Mouse (Mus musculus): ENCODE results near the gene Rap1gap. TPM values are rescaled to one million over a fixed set of nuclear protein-coding genes. Genes with fewer than 3 reads are reported as not detected.

Gene Rap1gap
- polyA plus RNA-seq, 2 experiments = 1.7 to 2.7 TPM

DNA sequence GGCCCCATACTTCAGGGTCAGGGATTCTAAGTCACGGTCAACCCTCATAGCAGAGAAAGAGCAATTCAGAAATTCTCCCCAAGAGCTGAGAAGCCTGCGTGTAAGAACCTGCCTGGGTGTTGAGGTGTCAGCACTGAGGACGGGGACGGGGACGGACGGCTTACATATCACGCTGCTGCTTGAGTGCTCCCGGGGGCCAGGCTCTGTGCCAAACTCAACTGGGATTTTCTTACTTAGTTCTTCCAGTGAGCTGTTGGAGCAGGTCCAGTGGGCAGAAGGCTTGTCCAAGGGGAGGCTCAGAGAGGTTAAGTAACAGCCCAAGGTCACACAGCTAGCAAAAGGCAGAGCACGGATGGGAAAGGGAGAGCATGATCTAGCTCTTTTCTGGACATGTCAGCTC is 87.2 kb downstream of the Rap1gap start:
- TF ChIP-seq CTCF (IDR thresholded peaks at IDR 0.05; ENCODE audit: low read depth) (no peak), EP300 (IDR thresholded peaks at IDR 0.05; ENCODE audit: low read depth) (no peak)
- Histone ChIP-seq H3K27me3 (ENCODE audit: control insufficient read depth, insufficient read depth, low read length) (peaks cover 3% of the 10 kb centered on the region; the same call in 1 of the 2 replicates), H3K9me3 (ENCODE audit: control insufficient read depth, low read length) (no peaks in the 10 kb centered on the region), H3K36me3 (replicated peaks; ENCODE audit: control insufficient read depth, insufficient read depth, low read depth) (no peaks in the 10 kb centered on the region), H3K9ac (replicated peaks) (peak overlapping the region; percentile 90), H3K27ac (peak overlapping the region; percentile 100), H3K4me3 (ENCODE audit: insufficient read depth in 1 of 2, low read depth in 2 of 2, low read length in 2 of 2) (peak overlapping the region; percentile 51 to 55), H3K4me1 (replicated peaks; ENCODE audit: control insufficient read depth in 2 of 2, insufficient read depth in 2 of 2, low read length in 1 of 2) (peaks cover 39% of the 10 kb centered on the region in 2 experiments), H3K4me2 (ENCODE audit: low read depth) (peak overlapping the region; percentile 76)
- DNase-seq (ENCODE audit: low read depth in 3 of 3, low spot score in 3 of 3) = peak in 2 of 3 experiments; percentile 26 to 49
- 34% methylated on average over 9 of the region's 9 CpGs for WGBS (ENCODE audit: insufficient replicate concordance)
- peak; percentile 64 for ATAC-seq (ENCODE audit: insufficient read depth)

DNA sequence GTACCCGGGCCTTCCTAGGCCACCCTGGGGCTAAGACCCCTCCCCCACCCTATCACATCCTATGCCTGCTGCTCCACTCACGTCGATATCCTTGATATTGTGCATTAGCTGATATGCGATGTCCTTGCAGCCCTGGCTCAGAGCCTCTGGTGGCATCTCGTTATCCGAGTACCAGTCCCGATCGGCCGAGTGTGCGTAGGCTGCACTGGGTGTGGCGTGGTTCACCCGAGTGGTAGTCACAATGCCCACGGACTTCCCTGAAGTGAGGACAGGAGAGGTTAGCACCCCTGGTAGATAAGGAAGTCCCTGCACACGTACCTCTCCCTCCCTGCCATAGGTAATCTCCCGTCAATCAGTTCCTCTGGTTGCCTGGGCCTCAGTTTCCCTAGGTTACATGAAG is 87.9 kb downstream of the Rap1gap start:
- ATAC-seq (ENCODE audit: insufficient read depth) = peak; percentile 32
- TF ChIP-seq CTCF (IDR thresholded peaks at IDR 0.05; ENCODE audit: low read depth) (no peak), EP300 (IDR thresholded peaks at IDR 0.05; ENCODE audit: low read depth) (no peak)
- H3K9ac ChIP-seq (replicated peaks) = peak overlapping the region; percentile 90
- no peaks in the 10 kb centered on the region for H3K36me3 ChIP-seq (replicated peaks; ENCODE audit: control insufficient read depth, insufficient read depth, low read depth)
- peaks cover 39% of the 10 kb centered on the region in 2 experiments for H3K4me1 ChIP-seq (replicated peaks; ENCODE audit: control insufficient read depth in 2 of 2, insufficient read depth in 2 of 2, low read length in 1 of 2)
- peak overlapping the region; percentile 100 for H3K27ac ChIP-seq
- peaks cover 3% of the 10 kb centered on the region; the same call in 1 of the 2 replicates for H3K27me3 ChIP-seq (ENCODE audit: control insufficient read depth, insufficient read depth, low read length)
- no peaks in the 10 kb centered on the region for H3K9me3 ChIP-seq (ENCODE audit: control insufficient read depth, low read length)
- H3K4me3 ChIP-seq (ENCODE audit: insufficient read depth in 1 of 2, low read depth in 2 of 2, low read length in 2 of 2) = peak overlapping the region; percentile 51 to 55
- peak overlapping the region; percentile 76 for H3K4me2 ChIP-seq (ENCODE audit: low read depth)
- 37% methylated on average over 15 of the region's 15 CpGs for WGBS (ENCODE audit: insufficient replicate concordance)
- DNase-seq (ENCODE audit: low read depth in 3 of 3, low spot score in 3 of 3) = peak; percentile 45 to 68 (median 52)

DNA sequence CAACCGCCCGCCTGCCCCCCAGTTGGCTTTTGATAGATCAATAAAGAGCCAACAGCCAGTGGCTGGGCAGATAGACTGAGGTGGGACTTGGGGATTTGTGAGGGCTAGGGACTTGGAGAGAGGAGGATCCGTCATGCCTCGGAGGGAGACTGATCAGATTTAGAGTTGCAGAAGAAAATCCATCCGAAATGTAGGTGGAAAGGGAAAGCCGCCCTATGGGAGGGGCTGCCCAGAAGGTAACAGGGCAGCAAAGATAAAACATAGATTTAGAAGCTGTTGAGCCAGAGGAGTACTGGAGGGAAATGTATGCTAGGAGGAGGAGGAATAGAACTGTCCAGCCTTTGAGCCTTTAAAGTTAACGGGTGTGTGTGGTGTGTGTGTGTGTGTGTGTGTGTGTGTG is 88.7 kb downstream of the Rap1gap start:
- WGBS (ENCODE audit: insufficient replicate concordance) = 38% methylated on average over 7 of the region's 7 CpGs
- ATAC-seq (ENCODE audit: insufficient read depth) = no peak
- Histone ChIP-seq H3K27me3 (ENCODE audit: control insufficient read depth, insufficient read depth, low read length) (peaks cover 3% of the 10 kb centered on the region; the same call in 1 of the 2 replicates), H3K9me3 (ENCODE audit: control insufficient read depth, low read length) (no peaks in the 10 kb centered on the region), H3K4me2 (ENCODE audit: low read depth) (peak overlapping the region; percentile 76), H3K27ac (peak overlapping the region; percentile 100), H3K9ac (replicated peaks) (peak overlapping the region; percentile 90), H3K4me3 (ENCODE audit: insufficient read depth in 1 of 2, low read depth in 2 of 2, low read length in 2 of 2) (no peak overlapping the region; a peak in 1 of 4 replicates), H3K4me1 (replicated peaks; ENCODE audit: control insufficient read depth in 2 of 2, insufficient read depth in 2 of 2, low read length in 1 of 2) (peaks cover 39% of the 10 kb centered on the region in 2 experiments), H3K36me3 (replicated peaks; ENCODE audit: control insufficient read depth, insufficient read depth, low read depth) (no peaks in the 10 kb centered on the region)
- peak; percentile 38 to 48 (median 44) for DNase-seq (ENCODE audit: low read depth in 3 of 3, low spot score in 3 of 3)
- TF ChIP-seq EP300 (IDR thresholded peaks at IDR 0.05; ENCODE audit: low read depth) = peak; percentile 25; the same call in 1 of the 2 replicates
- TF ChIP-seq CTCF (IDR thresholded peaks at IDR 0.05; ENCODE audit: low read depth) = no peak

DNA sequence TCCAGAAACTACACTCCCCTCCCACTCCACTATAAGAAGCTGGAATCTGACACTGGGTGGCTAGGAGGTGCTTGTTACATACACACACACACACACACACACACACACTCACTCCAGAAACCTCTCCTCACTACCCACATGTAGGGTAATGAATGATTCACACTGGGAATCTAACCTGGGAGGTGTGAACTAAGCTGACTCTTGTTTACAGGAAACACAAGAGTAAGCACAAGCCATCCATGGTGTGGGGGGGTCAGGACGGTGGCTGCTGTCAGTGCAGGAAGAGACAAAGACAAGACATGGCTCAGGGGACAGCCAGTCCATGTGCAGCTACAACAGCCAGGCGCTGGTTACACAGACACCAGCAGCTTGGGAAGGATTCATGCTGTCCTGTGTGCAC is 89.9 kb downstream of the Rap1gap start:
- Histone ChIP-seq H3K4me3 (ENCODE audit: insufficient read depth in 1 of 2, low read depth in 2 of 2, low read length in 2 of 2) (no peak overlapping the region), H3K4me2 (ENCODE audit: low read depth) (no peak overlapping the region), H3K36me3 (replicated peaks; ENCODE audit: control insufficient read depth, insufficient read depth, low read depth) (no peaks in the 10 kb centered on the region), H3K9me3 (ENCODE audit: control insufficient read depth, low read length) (no peaks in the 10 kb centered on the region), H3K9ac (replicated peaks) (peak overlapping the region; percentile 18; the same call in 1 of the 2 replicates), H3K4me1 (replicated peaks; ENCODE audit: control insufficient read depth in 2 of 2, insufficient read depth in 2 of 2, low read length in 1 of 2) (peaks cover 38 to 39% of the 10 kb centered on the region in 2 experiments), H3K27me3 (ENCODE audit: control insufficient read depth, insufficient read depth, low read length) (no peaks in the 10 kb centered on the region; the same call in 1 of the 2 replicates), H3K27ac (no peak overlapping the region)
- WGBS (ENCODE audit: insufficient replicate concordance) = 66% methylated on average over 2 of the region's 2 CpGs
- ATAC-seq (ENCODE audit: insufficient read depth) = no peak
- TF ChIP-seq CTCF (IDR thresholded peaks at IDR 0.05; ENCODE audit: low read depth) (no peak), EP300 (IDR thresholded peaks at IDR 0.05; ENCODE audit: low read depth) (no peak)
- no peak for DNase-seq (ENCODE audit: low read depth in 3 of 3, low spot score in 3 of 3)

DNA sequence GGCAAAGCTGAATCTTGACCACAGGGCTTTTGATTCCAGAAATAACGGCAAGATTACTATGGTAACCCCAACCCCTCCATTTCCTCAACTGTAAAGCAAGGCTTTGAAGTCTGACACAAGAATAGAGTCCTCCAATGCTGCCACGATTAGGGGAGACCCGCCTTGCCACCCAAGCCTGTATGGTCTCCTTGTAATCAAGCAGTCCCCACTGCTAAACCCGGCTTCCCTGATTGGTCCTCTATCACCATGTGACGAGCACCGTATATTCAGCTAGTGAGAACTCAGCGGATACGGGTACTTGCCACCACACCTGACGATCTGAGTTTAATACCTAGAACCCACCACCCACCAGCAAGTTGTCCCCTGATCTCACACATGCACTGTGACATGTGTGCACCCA is 98.4 kb downstream of the Rap1gap start:
- DNase-seq (ENCODE audit: low read depth in 3 of 3, low spot score in 3 of 3) = no peak
- 0 out of 4 replicates have a peak, but pooled peaks cover 0 to 6% of the 10 kb centered on the region in 2 experiments for H3K4me1 ChIP-seq (replicated peaks; ENCODE audit: control insufficient read depth in 2 of 2, insufficient read depth in 2 of 2, low read length in 1 of 2)
- 68% methylated on average over 9 of the region's 9 CpGs for WGBS (ENCODE audit: insufficient replicate concordance)
- H3K27ac ChIP-seq = no peak overlapping the region
- H3K4me2 ChIP-seq (ENCODE audit: low read depth) = no peak overlapping the region
- ATAC-seq (ENCODE audit: insufficient read depth) = no peak
- TF ChIP-seq CTCF (IDR thresholded peaks at IDR 0.05; ENCODE audit: low read depth) = no peak
- no peak for TF ChIP-seq EP300 (IDR thresholded peaks at IDR 0.05; ENCODE audit: low read depth)
- H3K9me3 ChIP-seq (ENCODE audit: control insufficient read depth, low read length) = no peaks in the 10 kb centered on the region
- no peaks in the 10 kb centered on the region; the same call in 1 of the 2 replicates for H3K27me3 ChIP-seq (ENCODE audit: control insufficient read depth, insufficient read depth, low read length)
- H3K9ac ChIP-seq (replicated peaks) = no peak overlapping the region
- no peaks in the 10 kb centered on the region for H3K36me3 ChIP-seq (replicated peaks; ENCODE audit: control insufficient read depth, insufficient read depth, low read depth)
- H3K4me3 ChIP-seq (ENCODE audit: insufficient read depth in 1 of 2, low read depth in 2 of 2, low read length in 2 of 2) = no peak overlapping the region

All from liver, embryonic 14.5 days (tissue).